Mouse (Mus musculus) cerebellum, adult 2 months (tissue): ENCODE measurements at regions not wholly inside any gene's neighbourhood (a gene's known extent, or its start where the extent isn't known, plus 50 kb on each side); places are given as distances from the start of the nearest gene placed in this dataset.

Source experiments
- DNase-seq, 2 experiments: peaks; one replicate each; pipeline ENCODE4 v3.0.0; 2021
- H3K27ac ChIP-seq: fragments of 200-500 bp; 2 replicates; pipeline ENCODE4 v1.5.1; 2012; ENCODE audit warnings: low read length, control low read depth, inconsistent platforms; ENCODE audit not compliant: insufficient read depth
- H3K27me3 ChIP-seq: fragments of 200-500 bp; 2 replicates; pipeline ENCODE4 v1.6.1; 2012; ENCODE audit warnings: inconsistent platforms, mild to moderate bottlenecking, low read length, moderate library complexity; ENCODE audit not compliant: control insufficient read depth, insufficient read depth
- H3K4me1 ChIP-seq: fragments of 200-500 bp; 2 replicates; pipeline ENCODE4 v1.6.1; 2011; ENCODE audit warnings: low read length; ENCODE audit not compliant: control insufficient read depth, insufficient read depth
- H3K4me3 ChIP-seq: fragments of 200-500 bp; replicated peaks from 2 replicates; pipeline ENCODE3; 2011; ENCODE audit warnings: mild to moderate bottlenecking, low read depth, low read length, control low read depth; ENCODE audit not compliant: insufficient read depth
- CTCF ChIP-seq: fragments of 200-500 bp; IDR thresholded peaks from 2 replicates; pipeline ENCODE4 v1.5.1; 2011; ENCODE audit warnings: low read depth, mild to moderate bottlenecking, control low read depth, low read length, moderate library complexity, borderline replicate concordance; ENCODE audit not compliant: insufficient read depth
- POLR2A ChIP-seq: fragments of 200-500 bp; IDR thresholded peaks from 2 replicates; pipeline ENCODE4 v1.6.1; 2011; ENCODE audit warnings: low read length, control low read depth, borderline replicate concordance; ENCODE audit not compliant: insufficient read depth
- WGBS: fragments of 180-500 bp; shearing (Covaris S2); methylation state at CpG from one replicate; pipeline ENCODE4 v1.1.7; 2018; 5-methylcytosine and 5-hydroxymethylcytosine counted together

- Histone ChIP-seq H3K27ac (no peak overlapping the region), H3K4me3 (no peak overlapping the region), H3K27me3 (no peaks in the 10 kb centered on the region), H3K4me1 (no peaks in the 10 kb centered on the region)
- TF ChIP-seq CTCF (no peak), POLR2A (no peak)
- DNase-seq, result no peak
- WGBS, result 77% methylated on average over 7 of the region's 7 CpGs
Measured at GRCm38 (mm10) chr12:27201191-27201590, 141.2 kb downstream of the Sox11 start.

DNA sequence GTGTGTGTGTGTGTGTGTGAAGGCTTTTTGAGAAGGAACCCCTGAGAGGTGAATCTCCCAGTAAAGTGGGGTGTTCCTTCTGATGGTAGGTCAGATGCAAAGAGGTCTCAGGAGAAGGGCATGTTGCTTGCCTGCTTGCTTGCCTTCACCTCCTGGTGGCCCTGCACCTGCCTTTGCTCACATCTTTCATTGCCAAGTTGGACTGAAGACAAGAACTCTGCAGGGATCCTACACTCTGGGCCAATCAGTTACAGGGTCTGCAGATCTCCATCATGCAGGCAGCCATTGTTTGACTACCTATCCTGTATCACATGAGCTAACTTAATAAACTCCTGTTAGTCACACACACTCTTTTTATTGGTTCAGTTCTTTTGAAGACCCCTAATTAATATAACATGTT, 148.4 kb downstream of the Sox11 start:
- DNase-seq, result no peak
- TF ChIP-seq POLR2A (no peak), CTCF (no peak)
- Histone ChIP-seq H3K4me3 (no peak overlapping the region), H3K4me1 (peaks cover 2% of the 10 kb centered on the region; the same call in 1 of the 2 replicates), H3K27me3 (no peaks in the 10 kb centered on the region), H3K27ac (no peak overlapping the region)

- WGBS, result 66% methylated on average over 6 of the region's 6 CpGs
- DNase-seq, result no peak
- no peak overlapping the region for H3K4me3 ChIP-seq
- peaks cover 2% of the 10 kb centered on the region; the same call in 1 of the 2 replicates for H3K4me1 ChIP-seq
- no peak overlapping the region for H3K27ac ChIP-seq
- TF ChIP-seq CTCF (no peak), POLR2A (no peak)
- no peaks in the 10 kb centered on the region for H3K27me3 ChIP-seq
Measured at GRCm38 (mm10) chr12:27191916-27192315, 150.5 kb downstream of the Sox11 start.

DNA sequence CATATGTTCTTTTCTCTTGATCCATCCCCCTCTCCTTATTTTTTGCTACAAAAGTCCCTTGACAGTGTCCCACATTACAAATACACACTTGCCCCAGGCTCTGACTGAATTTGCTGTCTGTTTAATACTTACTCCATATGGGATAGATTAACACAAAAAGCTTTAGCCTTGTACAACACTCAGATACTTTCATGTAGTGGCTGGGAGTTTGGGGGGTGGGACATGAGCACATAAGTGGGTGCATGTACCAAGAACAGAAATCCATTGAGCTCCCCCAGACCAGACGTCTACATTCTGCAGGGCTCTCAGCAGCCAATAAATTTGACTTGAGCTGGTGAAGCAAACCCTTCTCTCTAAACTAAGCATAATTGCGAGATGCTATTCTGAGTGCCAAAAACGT, 154.9 kb downstream of the Sox11 start:
- Histone ChIP-seq H3K27ac (no peak overlapping the region), H3K27me3 (no peaks in the 10 kb centered on the region; the same call in 1 of the 2 replicates), H3K4me1 (no peaks in the 10 kb centered on the region; the same call in 1 of the 2 replicates), H3K4me3 (no peak overlapping the region)
- WGBS, result 82% methylated on average over 3 of the region's 3 CpGs
- no peak for TF ChIP-seq POLR2A
- DNase-seq, result no peak

- no peak for DNase-seq
- WGBS, result 51% methylated on average over 5 of the region's 5 CpGs
- Histone ChIP-seq H3K27ac (no peak overlapping the region), H3K4me3 (no peak overlapping the region), H3K4me1 (no peaks in the 10 kb centered on the region; the same call in 1 of the 2 replicates), H3K27me3 (no peaks in the 10 kb centered on the region; the same call in 1 of the 2 replicates)
- TF ChIP-seq POLR2A (no peak), CTCF (no peak)
Measured at GRCm38 (mm10) chr12:27182397-27183375, 159.7 kb downstream of the Sox11 start.

DNA sequence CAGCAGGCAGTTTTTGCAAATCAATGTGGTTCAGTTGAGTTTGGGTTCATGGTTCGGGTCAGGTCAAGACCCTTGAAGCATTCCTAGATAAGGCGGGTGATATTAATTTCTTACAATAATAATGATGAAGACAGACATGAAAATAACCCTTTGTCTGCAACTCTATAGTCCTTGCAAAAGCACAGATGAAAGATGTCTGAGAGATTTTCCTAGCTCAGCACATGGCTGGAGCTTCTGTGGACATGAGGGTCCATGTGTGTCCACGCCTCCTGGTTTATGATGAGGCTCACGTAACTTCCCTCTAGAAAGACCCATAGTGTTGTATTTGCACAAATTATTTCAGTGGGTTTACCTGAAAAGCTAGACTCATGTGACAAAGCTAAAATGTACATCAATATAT, 168.8 kb downstream of the Sox11 start:
- DNase-seq, result no peak
- 96% methylated on average over 4 of the region's 4 CpGs for WGBS
- no peak overlapping the region for H3K4me3 ChIP-seq

DNA sequence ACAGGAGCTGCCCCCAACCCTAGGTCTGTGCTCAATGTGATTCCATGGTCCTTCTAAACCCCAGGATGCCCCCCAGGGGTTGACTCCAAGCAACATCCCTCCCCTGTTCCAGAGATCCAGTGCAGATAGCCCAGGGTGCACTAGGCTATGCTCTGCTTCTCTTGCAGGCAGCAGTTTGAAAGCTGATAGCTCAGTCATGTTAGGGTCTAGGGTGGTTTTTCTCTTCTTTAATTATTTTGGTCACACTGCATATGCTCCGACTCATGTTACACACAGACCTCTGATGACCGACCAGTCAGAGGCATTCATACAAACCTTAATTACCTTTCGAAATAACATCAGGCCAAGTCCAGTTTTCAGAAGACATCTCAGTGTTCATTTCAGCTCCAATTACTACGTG, 169.2 kb downstream of the Sox11 start:
- Histone ChIP-seq H3K4me1 (no peaks in the 10 kb centered on the region), H3K4me3 (no peak overlapping the region), H3K27ac (no peak overlapping the region), H3K27me3 (no peaks in the 10 kb centered on the region)
- no peak for DNase-seq
- no peak for TF ChIP-seq POLR2A
- no peak for TF ChIP-seq CTCF
- 87% methylated on average over 4 of the region's 4 CpGs for WGBS

More for the DNA sequence above, 168.8 kb downstream of the Sox11 start:
- TF ChIP-seq POLR2A (no peak), CTCF (no peak)
- no peaks in the 10 kb centered on the region for H3K4me1 ChIP-seq
- no peak overlapping the region for H3K27ac ChIP-seq
- no peaks in the 10 kb centered on the region for H3K27me3 ChIP-seq

DNA sequence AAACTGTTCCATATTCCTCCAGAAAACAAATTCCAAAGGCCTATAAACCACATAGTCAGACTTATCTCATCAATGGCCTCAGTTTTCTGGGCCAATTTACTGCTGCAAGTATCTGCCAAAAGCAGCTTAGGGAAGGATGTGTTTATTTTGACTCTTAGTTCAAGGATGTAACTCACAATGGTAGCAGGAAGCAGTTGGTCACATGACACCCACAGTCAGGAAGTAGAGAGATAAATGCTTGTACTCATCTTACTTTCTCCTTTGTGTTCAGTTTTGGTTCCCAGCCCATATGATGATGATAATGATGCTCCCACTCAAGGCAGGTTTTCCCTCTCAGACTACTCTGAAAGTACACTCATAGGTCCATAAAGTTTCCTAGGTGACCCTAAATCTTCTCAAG, 170.8 kb downstream of the Sox11 start:
- H3K27ac ChIP-seq, result no peak overlapping the region
- TF ChIP-seq CTCF, result no peak
- DNase-seq, result no peak
- no peak overlapping the region for H3K4me3 ChIP-seq
- no peaks in the 10 kb centered on the region for H3K27me3 ChIP-seq
- no peaks in the 10 kb centered on the region for H3K4me1 ChIP-seq
